Mouse (Mus musculus) cortical plate, adult 2 months (tissue): Measurements from ENCODE around the gene Pnkd.

ENCODE experiments used
- CTCF ChIP-seq: fragments of 200-500 bp; IDR thresholded peaks from 2 replicates; pipeline ENCODE4 v1.5.1; 2011; ENCODE audit warnings: mild to moderate bottlenecking, control low read depth, low read length; ENCODE audit not compliant: insufficient read depth; ENCODE audit errors: extremely low read depth
- POLR2A ChIP-seq: fragments of 200-500 bp; IDR thresholded peaks from 2 replicates; pipeline ENCODE4 v1.6.1; 2011; ENCODE audit warnings: mild to moderate bottlenecking, low read length, control low read depth; ENCODE audit not compliant: insufficient read depth; ENCODE audit errors: extremely low read depth

GRCm38 (mm10) chr1:74384525-74384924, 99.8 kb downstream of the Pnkd start:
- TF ChIP-seq CTCF (no peak), POLR2A (no peak)
